8 mouse cellular contexts compared by ENCODE assay signal in genomic region chr1:161037026-161037425, GRCm38 (mm10). TPM values are rescaled to one million over a fixed set of nuclear protein-coding genes. Genes with fewer than 3 reads are reported as not detected.
DNase-seq lines count a peak whose midpoint lies in the region; ATAC-seq and TF ChIP-seq lines count a peak whose summit lies in the region.

No protein-coding gene starts in this region.

- H3K4me1 ChIP-seq in heart, embryonic 14.5 days (ENCODE audit: control insufficient read depth in 2 of 2, insufficient read depth in 2 of 2, low read length in 2 of 2), result peaks cover 0 to 18% of the 10 kb centered on the region in 2 experiments; a peak in 3 of 4 replicates
- peaks cover 3% of the 10 kb centered on the region; the same call in 1 of the 2 replicates for H3K4me1 ChIP-seq in bone marrow macrophage, adult 2 months (ENCODE audit: control insufficient read depth, insufficient read depth, low read length)
- H3K4me1 ChIP-seq in hindbrain, embryonic 15.5 days (replicated peaks), result peaks cover 33% of the 10 kb centered on the region
- H3K4me1 ChIP-seq in midbrain, embryonic 15.5 days, result peaks cover 44% of the 10 kb centered on the region

- DNase-seq in heart, postnatal 36 days, result no peak
- DNase-seq in left cerebral cortex, postnatal 4 days, result no peak
- DNase-seq in kidney, adult 9 months, result no peak
- DNase-seq in right cerebral cortex, postnatal 25 days, result no peak

- no peaks in the 10 kb centered on the region for H3K27me3 ChIP-seq in heart, embryonic 14.5 days (ENCODE audit: control insufficient read depth, insufficient read depth, low read length)
- no peaks in the 10 kb centered on the region for H3K27me3 ChIP-seq in hindbrain, embryonic 15.5 days
- no peaks in the 10 kb centered on the region for H3K27me3 ChIP-seq in midbrain, embryonic 15.5 days (replicated peaks)

- TF ChIP-seq POLR2A in bone marrow macrophage, adult 2 months (IDR thresholded peaks at IDR 0.05; ENCODE audit: borderline replicate concordance, low read depth, low read length), result no peak

- peak overlapping the region; percentile 87 for H3K4me2 ChIP-seq in heart, embryonic 14.5 days (ENCODE audit: low read length)
- peak overlapping the region; percentile 73 for H3K4me2 ChIP-seq in hindbrain, embryonic 15.5 days
- peak overlapping the region; percentile 75 for H3K4me2 ChIP-seq in midbrain, embryonic 15.5 days

- 5% methylated on average over 1 of the region's 1 CpGs for WGBS in heart, embryonic 14.5 days
- WGBS in hindbrain, embryonic 15.5 days, result 0% methylated on average over 1 of the region's 1 CpGs
- 0% methylated on average over 1 of the region's 1 CpGs for WGBS in midbrain, embryonic 15.5 days

- intact Hi-C loops in heart, postnatal 36 days (cut with DNase I), result no loop called here
- intact Hi-C loops in left cerebral cortex, postnatal 4 days (cut with DNase I), result no loop called here

- H3K4me3 ChIP-seq in heart, embryonic 14.5 days (ENCODE audit: control insufficient read depth in 1 of 2, insufficient read depth in 1 of 2, low read depth in 1 of 2, low read length in 2 of 2), result peak overlapping the region in 1 of 2 experiments; percentile 68; a peak in 2 of 4 replicates
- H3K4me3 ChIP-seq in bone marrow macrophage, adult 2 months (ENCODE audit: insufficient read depth, low read length), result peak overlapping the region; percentile 89
- H3K4me3 ChIP-seq in hindbrain, embryonic 15.5 days, result peak overlapping the region; percentile 64
- peak overlapping the region; percentile 95 for H3K4me3 ChIP-seq in midbrain, embryonic 15.5 days

- no peak for TF ChIP-seq CTCF in bone marrow macrophage, adult 2 months (IDR thresholded peaks at IDR 0.05; ENCODE audit: low read depth, low read length)

- H3K27ac ChIP-seq in heart, embryonic 14.5 days (replicated peaks in 1 of 2; ENCODE audit: control insufficient read depth in 1 of 2, insufficient read depth in 1 of 2, low read depth in 2 of 2, low read length in 2 of 2), result peak overlapping the region in 1 of 2 experiments; percentile 91; a peak in 1 of 4 replicates
- peak overlapping the region; percentile 26; the same call in 1 of the 2 replicates for H3K27ac ChIP-seq in bone marrow macrophage, adult 2 months (ENCODE audit: insufficient read depth, low read depth, low read length)
- H3K27ac ChIP-seq in hindbrain, embryonic 15.5 days (replicated peaks), result peak overlapping the region; percentile 90; the same call in 1 of the 2 replicates
- peak overlapping the region; percentile 91 for H3K27ac ChIP-seq in midbrain, embryonic 15.5 days

- H3K36me3 ChIP-seq in heart, embryonic 14.5 days (ENCODE audit: control insufficient read depth, insufficient read depth, low read length), result peaks cover 50% of the 10 kb centered on the region
- peaks cover 32% of the 10 kb centered on the region for H3K36me3 ChIP-seq in hindbrain, embryonic 15.5 days
- peaks cover 19% of the 10 kb centered on the region; the same call in 1 of the 2 replicates for H3K36me3 ChIP-seq in midbrain, embryonic 15.5 days (replicated peaks)

- no peak for ATAC-seq in heart, embryonic 14.5 days (ENCODE audit: insufficient number of reproducible peaks, insufficient read depth, low FRiP score, low read depth)
- no peak for ATAC-seq in hindbrain, embryonic 15.5 days (ENCODE audit: low FRiP score, low read depth)
- no peak for ATAC-seq in midbrain, embryonic 15.5 days (replicated peaks)

- no peaks in the 10 kb centered on the region for H3K9me3 ChIP-seq in heart, embryonic 14.5 days (ENCODE audit: control insufficient read depth, low read length)
- no peaks in the 10 kb centered on the region for H3K9me3 ChIP-seq in hindbrain, embryonic 15.5 days
- no peaks in the 10 kb centered on the region for H3K9me3 ChIP-seq in midbrain, embryonic 15.5 days

- peak overlapping the region; percentile 91 for H3K9ac ChIP-seq in heart, embryonic 14.5 days (ENCODE audit: low read length)
- peak overlapping the region; percentile 70 for H3K9ac ChIP-seq in hindbrain, embryonic 15.5 days
- peak overlapping the region; percentile 84 for H3K9ac ChIP-seq in midbrain, embryonic 15.5 days

RNA-seq across cellular contexts. Expression of gene Zbtb37, which starts 2.4 kb away (rescaled TPM):
- polyA plus RNA-seq in heart, embryonic 14.5 days (2014; fragmentation: Nextera tagmentation; extraction: Ambion mirVana), result 9.4 and 9.7 TPM in 2 replicates
- 10 to 100 TPM; 10.6 to 14.8 TPM for total RNA-seq in heart, postnatal 36 days (2021)
- 8.2 and 8.3 TPM in 2 replicates for polyA plus RNA-seq in bone marrow macrophage, adult 2 months (2012; ENCODE audit: insufficient read depth, insufficient read length, missing spikeins)
- polyA plus RNA-seq in hindbrain, embryonic 15.5 days (2015; fragmentation: Nextera tagmentation; extraction: Ambion mirVana), result 13.9 and 14.4 TPM in 2 replicates
- 14.1 and 15.3 TPM in 2 replicates for polyA plus RNA-seq in midbrain, embryonic 15.5 days (2015; fragmentation: Nextera tagmentation; extraction: Ambion mirVana)
- total RNA-seq in left cerebral cortex, postnatal 4 days (2021), result 10 to 100 TPM; 39.2 to 46.5 TPM

RNA-seq across cellular contexts. Expression of gene Dars2, which starts 33.4 kb away (rescaled TPM):
- polyA plus RNA-seq in heart, embryonic 14.5 days (2014; fragmentation: Nextera tagmentation; extraction: Ambion mirVana), result 27.4 and 34.0 TPM in 2 replicates
- 10 to 100 TPM; 23.8 to 25.5 TPM for total RNA-seq in heart, postnatal 36 days (2021)
- 11.3 and 15.2 TPM in 2 replicates for polyA plus RNA-seq in bone marrow macrophage, adult 2 months (2012; ENCODE audit: insufficient read depth, insufficient read length, missing spikeins)
- 24.0 and 26.1 TPM in 2 replicates for polyA plus RNA-seq in hindbrain, embryonic 15.5 days (2015; fragmentation: Nextera tagmentation; extraction: Ambion mirVana)
- polyA plus RNA-seq in midbrain, embryonic 15.5 days (2015; fragmentation: Nextera tagmentation; extraction: Ambion mirVana), result 24.4 and 24.8 TPM in 2 replicates
- total RNA-seq in left cerebral cortex, postnatal 4 days (2021), result 10 to 100 TPM; 22.4 to 25.7 TPM

RNA-seq across cellular contexts. Expression of gene Cenpl, which starts 33.5 kb away (rescaled TPM):
- polyA plus RNA-seq in heart, embryonic 14.5 days (2014; fragmentation: Nextera tagmentation; extraction: Ambion mirVana), result 16.6 and 19.0 TPM in 2 replicates
- 1 to 10 TPM in 1 of 2 experiments, under 1 TPM in 1; 0.83 to 1.7 TPM for total RNA-seq in heart, postnatal 36 days (2021)
- 21.5 and 22.1 TPM in 2 replicates for polyA plus RNA-seq in bone marrow macrophage, adult 2 months (2012; ENCODE audit: insufficient read depth, insufficient read length, missing spikeins)
- 9.8 and 12.4 TPM in 2 replicates for polyA plus RNA-seq in hindbrain, embryonic 15.5 days (2015; fragmentation: Nextera tagmentation; extraction: Ambion mirVana)
- polyA plus RNA-seq in midbrain, embryonic 15.5 days (2015; fragmentation: Nextera tagmentation; extraction: Ambion mirVana), result 10.0 and 12.2 TPM in 2 replicates
- 1 to 10 TPM; 3.5 to 4.7 TPM for total RNA-seq in left cerebral cortex, postnatal 4 days (2021)

RNA-seq across cellular contexts. Expression of gene Serpinc1, which starts 58.6 kb away (rescaled TPM):
- polyA plus RNA-seq in heart, embryonic 14.5 days (2014; fragmentation: Nextera tagmentation; extraction: Ambion mirVana), result 1.4 and 1.8 TPM in 2 replicates
- total RNA-seq in heart, postnatal 36 days (2021), result under 1 TPM; 0.06 to 0.24 TPM
- 0.92 and 1.0 TPM in 2 replicates for polyA plus RNA-seq in bone marrow macrophage, adult 2 months (2012; ENCODE audit: insufficient read depth, insufficient read length, missing spikeins)
- 2.8 and 3.6 TPM in 2 replicates for polyA plus RNA-seq in hindbrain, embryonic 15.5 days (2015; fragmentation: Nextera tagmentation; extraction: Ambion mirVana)
- 3.9 and 4.4 TPM in 2 replicates for polyA plus RNA-seq in midbrain, embryonic 15.5 days (2015; fragmentation: Nextera tagmentation; extraction: Ambion mirVana)
- total RNA-seq in left cerebral cortex, postnatal 4 days (2021), result under 1 TPM; 0.22 to 0.34 TPM
